Mouse (Mus musculus) small intestine, adult 2 months (tissue): ENCODE measurements around the gene Art3. TPM values are rescaled to one million over a fixed set of nuclear protein-coding genes. Genes with fewer than 3 reads are reported as not detected.

ENCODE experiments used
- H3K27ac ChIP-seq: fragments of 200-500 bp; 2 replicates; pipeline ENCODE4 v1.5.1; 2012; ENCODE audit warnings: low read depth, low read length, control low read depth, inconsistent platforms; ENCODE audit not compliant: insufficient read depth
- H3K27me3 ChIP-seq: fragments of 200-500 bp; 2 replicates; pipeline ENCODE4 v1.6.1; 2012; ENCODE audit warnings: mild to moderate bottlenecking, moderate library complexity, low read length, inconsistent platforms; ENCODE audit not compliant: control insufficient read depth, insufficient read depth
- H3K36me3 ChIP-seq: fragments of 200-500 bp; 2 replicates; pipeline ENCODE4 v1.6.1; 2012; ENCODE audit warnings: mild to moderate bottlenecking, low read length, control low read depth, inconsistent platforms; ENCODE audit not compliant: control insufficient read depth, insufficient read depth
- H3K4me1 ChIP-seq: fragments of 200-500 bp; 2 replicates; pipeline ENCODE4 v1.6.1; 2012; ENCODE audit warnings: low read length, inconsistent platforms, mixed read lengths; ENCODE audit not compliant: control insufficient read depth, insufficient read depth, insufficient read length
- H3K4me3 ChIP-seq: fragments of 200-500 bp; 2 replicates; pipeline ENCODE4 v1.5.1; 2012; ENCODE audit warnings: low read depth, mild to moderate bottlenecking, control low read depth, inconsistent platforms, low read length, moderate library complexity
- CTCF ChIP-seq: fragments of 200-500 bp; IDR thresholded peaks from 2 replicates; pipeline ENCODE4 v1.5.1; 2012; ENCODE audit warnings: low read depth, mild to moderate bottlenecking, control low read depth, inconsistent platforms, low read length, moderate library complexity, mixed read lengths; ENCODE audit not compliant: insufficient replicate concordance, insufficient read length; ENCODE audit errors: extremely low read depth
- POLR2A ChIP-seq: fragments of 200-500 bp; IDR thresholded peaks from 2 replicates; pipeline ENCODE4 v1.6.1; 2012; ENCODE audit warnings: low read depth, mild to moderate bottlenecking, control low read depth, inconsistent platforms, low read length, moderate library complexity
- WGBS: fragments of 180-500 bp; shearing (Covaris S2); methylation state at CpG from one replicate; pipeline ENCODE4 v1.1.7; 2018; 5-methylcytosine and 5-hydroxymethylcytosine counted together
- polyA plus RNA-seq: library from polyadenylated mRNA; depleted of rRNA; stranded (reverse); fragments of >200 nt; gene quantifications from 2 replicates; pipeline ENCODE4 v1.2.3, GENCODE M21; 2012

The Art3 gene
- polyA plus RNA-seq, 1 experiment, result 1.9 TPM

GRCm38 (mm10) chr5:92358767-92359455, 27.3 kb downstream of the Art3 start:
- Histone ChIP-seq H3K36me3 (peaks cover 3% of the 10 kb centered on the region; the same call in 1 of the 2 replicates), H3K4me1 (peaks cover 2% of the 10 kb centered on the region), H3K27me3 (no peaks in the 10 kb centered on the region), H3K4me3 (no peak overlapping the region), H3K27ac (no peak overlapping the region)
- 53% methylated on average over 11 of the region's 11 CpGs for WGBS
- TF ChIP-seq CTCF (no peak), POLR2A (no peak)

- peak overlapping the region; percentile 54 for H3K4me3 ChIP-seq
- no peaks in the 10 kb centered on the region for H3K27me3 ChIP-seq
- H3K36me3 ChIP-seq, result peaks cover 3% of the 10 kb centered on the region; the same call in 1 of the 2 replicates
- H3K27ac ChIP-seq, result 0 out of 2 replicates have a peak overlapping the region, but pooled peaks have one; percentile 15
- peaks cover 14% of the 10 kb centered on the region for H3K4me1 ChIP-seq
- TF ChIP-seq CTCF (no peak), POLR2A (no peak)
- 14% methylated on average over 4 of the region's 4 CpGs for WGBS
These were observed 31.6 kb downstream of the Art3 start for GRCm38 (mm10) chr5:92363179-92363578.

- Histone ChIP-seq H3K4me1 (peaks cover 14% of the 10 kb centered on the region), H3K36me3 (peaks cover 3% of the 10 kb centered on the region; the same call in 1 of the 2 replicates), H3K4me3 (no peak overlapping the region), H3K27ac (no peak overlapping the region), H3K27me3 (no peaks in the 10 kb centered on the region)
- 92% methylated on average over 5 of the region's 5 CpGs for WGBS
- TF ChIP-seq CTCF (no peak), POLR2A (no peak)
These were observed 32.4 kb downstream of the Art3 start for GRCm38 (mm10) chr5:92364011-92364410.

GRCm38 (mm10) chr5:92365146-92365705, 33.6 kb downstream of the Art3 start:
- Histone ChIP-seq H3K27ac (peak overlapping the region; percentile 39; the same call in 1 of the 2 replicates), H3K4me3 (peak overlapping the region; percentile 61), H3K36me3 (peaks cover 3% of the 10 kb centered on the region; the same call in 1 of the 2 replicates), H3K27me3 (no peaks in the 10 kb centered on the region), H3K4me1 (peaks cover 16% of the 10 kb centered on the region)
- peak; percentile 28; the same call in 1 of the 2 replicates for TF ChIP-seq POLR2A
- no peak for TF ChIP-seq CTCF
- 60% methylated on average over 11 of the region's 11 CpGs for WGBS

GRCm38 (mm10) chr5:92366565-92366964, 34.9 kb downstream of the Art3 start:
- no peaks in the 10 kb centered on the region for H3K27me3 ChIP-seq
- peak overlapping the region; percentile 49 for H3K4me3 ChIP-seq
- TF ChIP-seq CTCF (no peak), POLR2A (no peak)
- H3K27ac ChIP-seq, result peak overlapping the region; percentile 70
- H3K4me1 ChIP-seq, result peaks cover 16% of the 10 kb centered on the region
- WGBS, result 25% methylated on average over 6 of the region's 6 CpGs
- no peaks in the 10 kb centered on the region for H3K36me3 ChIP-seq

- TF ChIP-seq POLR2A (no peak), CTCF (no peak)
- Histone ChIP-seq H3K4me3 (no peak overlapping the region), H3K36me3 (no peaks in the 10 kb centered on the region), H3K27me3 (no peaks in the 10 kb centered on the region), H3K4me1 (peaks cover 16% of the 10 kb centered on the region), H3K27ac (no peak overlapping the region)
- 69% methylated on average over 10 of the region's 10 CpGs for WGBS
These were observed 36.8 kb downstream of the Art3 start for GRCm38 (mm10) chr5:92368392-92368791.

- WGBS, result 69% methylated on average over 13 of the region's 13 CpGs
These were observed 37.7 kb downstream of the Art3 start for GRCm38 (mm10) chr5:92369151-92369994.

More at GRCm38 (mm10) chr5:92369151-92369994, 37.7 kb downstream of the Art3 start:
- no peak overlapping the region for H3K4me3 ChIP-seq
- H3K36me3 ChIP-seq, result no peaks in the 10 kb centered on the region
- H3K27me3 ChIP-seq, result no peaks in the 10 kb centered on the region
- H3K27ac ChIP-seq, result no peak overlapping the region
- no peak for TF ChIP-seq POLR2A
- TF ChIP-seq CTCF, result no peak
- peaks cover 16% of the 10 kb centered on the region; the same call in 1 of the 2 replicates for H3K4me1 ChIP-seq
